Mouse (Mus musculus) hindbrain, embryonic 11.5 days (tissue): ENCODE results near the gene Fscn3. TPM values are rescaled to one million over a fixed set of nuclear protein-coding genes. Genes with fewer than 3 reads are reported as not detected.

Experiments used
- ATAC-seq: fragments of 200-750 bp; cut with Nextera tagmentation; 2 replicates; pipeline ENCODE4 v1.8.0; 2017; ENCODE audit warnings: mild to moderate bottlenecking, moderate TSS enrichment, moderate library complexity; ENCODE audit not compliant: low FRiP score
- DNase-seq: peaks from one replicate; pipeline ENCODE4 v3.0.0-alpha.2; 2015; ENCODE audit warnings: low spot score
- H3K27ac ChIP-seq: fragments of 300-500 bp; sonication (generic); 2 replicates; pipeline ENCODE4 v1.5.1; 2014; ENCODE audit warnings: mild to moderate bottlenecking, low read depth, low read length
- H3K27me3 ChIP-seq: fragments of 300-500 bp; sonication (generic); 2 replicates; pipeline ENCODE4 v1.6.1; 2014; ENCODE audit warnings: mild to moderate bottlenecking, low read length, moderate library complexity, mixed read lengths; ENCODE audit not compliant: control insufficient read depth, insufficient read depth
- H3K36me3 ChIP-seq: fragments of 300-500 bp; sonication (generic); 2 replicates; pipeline ENCODE4 v1.6.1; 2014; ENCODE audit warnings: mild to moderate bottlenecking, low read length, moderate library complexity, mixed read lengths; ENCODE audit not compliant: control insufficient read depth, insufficient read depth
- H3K4me1 ChIP-seq: fragments of 300-500 bp; sonication (generic); replicated peaks from 2 replicates; pipeline ENCODE4 v1.6.1; 2014; ENCODE audit warnings: low read length, mixed read lengths; ENCODE audit not compliant: control insufficient read depth, insufficient read depth
- H3K4me2 ChIP-seq: fragments of 300-500 bp; sonication (generic); replicated peaks from 2 replicates; pipeline ENCODE4 v1.6.1; 2014; ENCODE audit warnings: mild to moderate bottlenecking, low read depth, low read length
- H3K4me3 ChIP-seq: fragments of 300-500 bp; sonication (generic); 2 replicates; pipeline ENCODE4 v1.5.1; 2014; ENCODE audit warnings: low read depth, low read length
- H3K9ac ChIP-seq: fragments of 300-500 bp; sonication (generic); 2 replicates; pipeline ENCODE4 v1.6.1; 2014; ENCODE audit warnings: low read depth, low read length
- H3K9me3 ChIP-seq: fragments of 300-500 bp; sonication (generic); 2 replicates; pipeline ENCODE4 v1.6.1; 2016; ENCODE audit warnings: low read length; ENCODE audit not compliant: control insufficient read depth
- WGBS: fragments of 180-500 bp; shearing (Covaris S2); extraction: QIAGEN DNeasy Blood & Tissue Kit; methylation state at CpG from one replicate; pipeline ENCODE4 v1.1.7; 2014; 5-methylcytosine and 5-hydroxymethylcytosine counted together
- polyA plus RNA-seq: library from polyadenylated mRNA; unstranded; fragments of >200 nt; fragmentation: Nextera tagmentation; extraction: Ambion mirVana; gene quantifications from 2 replicates; pipeline ENCODE4 v1.2.1, GENCODE M21; 2014

Gene Fscn3
- not detected in 2 replicates for polyA plus RNA-seq

GRCm38 (mm10) chr6:28427096-28427839, at the start of gene Fscn3:
Gene Fscn3, plus strand, starts transcription at chr6:28427789.
- DNase-seq (no peak), ATAC-seq (no peak)
- Histone ChIP-seq H3K4me1 (no peaks in the 10 kb centered on the region), H3K27ac (no peak within 1 kb of the TSS), H3K4me2 (no peak within 1 kb of the TSS), H3K36me3 (no peaks in the 10 kb centered on the region), H3K27me3 (no peaks in the 10 kb centered on the region), H3K9ac (no peak within 1 kb of the TSS), H3K4me3 (no peak within 1 kb of the TSS), H3K9me3 (no peaks in the 10 kb centered on the region)
- 75% methylated on average over 3 of the region's 3 CpGs for WGBS

GRCm38 (mm10) chr6:28381983-28382382, 45.6 kb upstream of the Fscn3 start:
- no peak overlapping the region for H3K4me2 ChIP-seq
- no peaks in the 10 kb centered on the region for H3K36me3 ChIP-seq
- no peaks in the 10 kb centered on the region for H3K9me3 ChIP-seq
- no peak for ATAC-seq
- H3K27me3 ChIP-seq = no peaks in the 10 kb centered on the region
- no peak overlapping the region for H3K9ac ChIP-seq
- WGBS = 59% methylated on average over 4 of the region's 4 CpGs
- no peak overlapping the region for H3K27ac ChIP-seq
- H3K4me3 ChIP-seq = no peak overlapping the region
- H3K4me1 ChIP-seq = no peaks in the 10 kb centered on the region
- no peak for DNase-seq

DNA sequence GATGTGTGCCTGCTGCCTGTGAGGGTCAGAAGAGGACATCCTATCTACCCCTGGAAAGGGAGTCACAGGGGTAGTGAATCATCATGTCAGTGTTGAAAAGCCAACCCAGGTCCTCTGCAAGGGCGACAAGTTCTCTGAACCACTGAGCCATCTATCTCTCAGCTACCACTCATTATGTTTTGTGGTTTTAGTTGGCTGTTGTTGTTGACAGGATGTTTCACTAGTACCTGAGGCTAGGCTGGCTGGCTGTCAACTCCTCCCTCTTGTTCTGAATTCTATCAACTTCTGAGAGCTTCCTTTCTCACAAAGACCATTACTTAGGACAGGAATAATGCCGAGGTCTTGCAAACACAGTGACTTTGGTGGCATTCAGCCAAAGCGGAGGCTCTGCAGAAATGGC, 42.4 kb upstream of the Fscn3 start:
- Histone ChIP-seq H3K4me1 (no peaks in the 10 kb centered on the region), H3K4me3 (no peak overlapping the region), H3K9me3 (no peaks in the 10 kb centered on the region), H3K27me3 (no peaks in the 10 kb centered on the region), H3K4me2 (no peak overlapping the region), H3K27ac (no peak overlapping the region), H3K36me3 (no peaks in the 10 kb centered on the region), H3K9ac (no peak overlapping the region)
- ATAC-seq (no peak), DNase-seq (no peak)
- WGBS = 86% methylated on average over 3 of the region's 3 CpGs

GRCm38 (mm10) chr6:28389038-28389437, 38.6 kb upstream of the Fscn3 start:
- H3K27ac ChIP-seq = no peak overlapping the region
- no peaks in the 10 kb centered on the region for H3K27me3 ChIP-seq
- 87% methylated on average over 3 of the region's 3 CpGs for WGBS
- ATAC-seq (no peak), DNase-seq (no peak)
- no peak overlapping the region for H3K9ac ChIP-seq
- H3K4me1 ChIP-seq = no peaks in the 10 kb centered on the region
- no peaks in the 10 kb centered on the region for H3K36me3 ChIP-seq
- H3K9me3 ChIP-seq = no peaks in the 10 kb centered on the region
- no peak overlapping the region for H3K4me2 ChIP-seq
- H3K4me3 ChIP-seq = no peak overlapping the region

DNA sequence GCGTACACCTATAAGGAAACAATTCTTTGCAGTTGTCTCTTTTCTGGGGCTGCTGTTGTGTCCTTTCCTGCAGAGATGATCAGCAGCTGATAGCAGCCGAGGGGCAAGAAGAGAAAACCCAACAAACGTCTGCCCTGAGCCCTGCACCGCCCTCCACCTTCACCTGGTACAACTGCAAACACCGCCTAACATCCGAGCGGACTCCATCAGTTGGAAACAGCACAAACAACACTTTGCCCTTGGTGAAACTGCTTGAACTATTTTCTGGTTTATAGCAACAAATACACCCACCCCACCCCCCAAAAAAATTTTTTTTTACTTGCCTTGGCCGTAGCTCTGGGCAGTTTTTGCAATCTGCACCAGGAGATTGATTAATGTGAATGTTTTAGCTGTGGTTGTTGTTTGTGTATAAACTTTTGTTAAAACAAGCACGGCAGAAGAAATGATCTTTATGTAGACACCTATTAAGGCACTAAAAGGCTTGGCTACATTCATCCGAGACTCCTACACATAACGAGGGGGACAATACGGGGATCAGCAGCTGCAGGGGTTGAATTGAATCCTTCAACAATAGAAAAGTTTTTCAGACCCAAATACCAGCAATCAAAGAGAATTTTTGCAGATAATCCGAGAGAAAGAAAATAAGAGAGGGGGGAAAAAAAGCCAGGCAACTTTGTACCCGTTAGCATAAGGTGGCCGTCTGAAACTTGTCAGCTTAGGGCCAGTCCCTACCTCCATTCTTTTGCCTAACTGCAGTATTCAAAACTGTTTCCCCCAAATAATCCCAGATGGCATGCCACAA, 31.3 kb upstream of the Fscn3 start:
- Histone ChIP-seq H3K36me3 (no peaks in the 10 kb centered on the region), H3K4me1 (no peaks in the 10 kb centered on the region), H3K4me3 (peak overlapping the region; percentile 41), H3K27ac (no peak overlapping the region), H3K27me3 (peaks cover 3% of the 10 kb centered on the region; the same call in 1 of the 2 replicates), H3K4me2 (peak overlapping the region; percentile 46), H3K9me3 (0 out of 2 replicates have a peak, but pooled peaks cover 3% of the 10 kb centered on the region), H3K9ac (no peak overlapping the region)
- WGBS = 24% methylated on average over 15 of the region's 15 CpGs
- DNase-seq (peak; percentile 33), ATAC-seq (no peak)

DNA sequence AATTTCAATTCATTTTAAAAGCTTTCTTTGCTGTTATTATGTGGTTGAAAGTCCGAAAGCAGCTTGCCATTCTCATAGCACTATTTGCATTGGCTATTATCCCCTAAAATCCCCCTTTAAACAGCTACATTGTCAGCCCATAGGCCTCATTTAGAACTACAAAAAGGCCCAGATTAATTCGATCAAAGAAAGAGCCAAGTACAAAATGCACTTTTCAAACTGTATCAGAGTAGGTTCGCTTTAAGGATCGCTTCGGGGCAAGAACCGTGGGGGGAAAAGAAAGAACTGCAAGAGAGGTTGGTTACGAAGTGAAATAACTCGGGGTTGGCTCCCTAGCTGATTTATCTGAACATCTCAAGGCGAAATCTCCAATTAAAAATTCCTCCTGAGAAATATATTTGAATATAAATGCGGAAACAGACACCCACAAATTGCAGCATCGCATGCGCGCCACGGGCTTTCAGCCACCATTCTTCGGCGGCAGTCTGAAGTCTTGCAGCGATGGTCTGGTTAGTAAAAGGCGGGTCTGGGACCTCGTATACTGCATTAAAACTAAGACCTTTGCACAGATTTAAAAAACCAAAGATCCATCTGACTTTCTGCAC, 30.6 kb upstream of the Fscn3 start:
- peak; percentile 63 for DNase-seq
- 1% methylated on average over 19 of the region's 19 CpGs for WGBS
- ATAC-seq = peak; percentile 59; the same call in 1 of the 2 replicates
- 0 out of 2 replicates have a peak, but pooled peaks cover 3% of the 10 kb centered on the region for H3K9me3 ChIP-seq
- peak overlapping the region; percentile 68 for H3K9ac ChIP-seq
- peak overlapping the region; percentile 41 for H3K4me3 ChIP-seq
- no peaks in the 10 kb centered on the region for H3K4me1 ChIP-seq
- H3K36me3 ChIP-seq = no peaks in the 10 kb centered on the region
- H3K4me2 ChIP-seq = peak overlapping the region; percentile 46
- peaks cover 3% of the 10 kb centered on the region; the same call in 1 of the 2 replicates for H3K27me3 ChIP-seq
- no peak overlapping the region for H3K27ac ChIP-seq

DNA sequence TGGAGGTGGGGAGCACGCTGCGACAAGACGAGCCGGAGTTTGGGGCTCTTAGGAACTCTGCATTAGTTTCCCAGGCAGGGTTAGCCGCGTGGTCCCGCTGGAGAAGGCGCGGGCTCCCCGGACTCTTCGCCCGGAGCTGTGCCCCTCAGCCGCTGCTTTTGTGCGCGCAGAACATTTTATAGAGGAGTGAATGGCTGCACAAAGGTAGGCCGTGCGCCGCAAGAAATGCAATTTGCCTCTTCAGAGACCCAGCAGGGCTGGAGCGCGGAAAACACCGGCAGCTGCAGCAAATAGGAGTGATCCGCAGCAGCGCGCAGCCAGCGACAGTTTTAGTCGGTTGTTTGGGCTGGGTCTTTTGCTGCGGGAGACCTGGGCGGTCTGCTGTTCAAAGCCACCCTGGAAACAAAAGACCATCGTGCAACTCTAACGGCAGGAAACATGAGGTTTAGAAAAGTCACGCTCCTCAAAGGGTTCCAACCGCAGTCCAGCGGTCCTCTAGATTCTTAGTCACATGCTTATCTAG, 29.8 kb upstream of the Fscn3 start, which contains the start of gene Zfp800:
Zfp800 (minus strand) TSS at position 325 of the 523 bp plus-strand sequence.
- H3K27ac ChIP-seq = no peak within 1 kb of the TSS
- WGBS = under 1% methylated on average over 33 of the region's 33 CpGs
- H3K9ac ChIP-seq = peak within 1 kb of the TSS; percentile 68
- ATAC-seq (peak; percentile 77), DNase-seq (peak; percentile 71)
- no peaks in the 10 kb centered on the region for H3K36me3 ChIP-seq
- no peaks in the 10 kb centered on the region for H3K4me1 ChIP-seq
- 0 out of 2 replicates have a peak, but pooled peaks cover 3% of the 10 kb centered on the region for H3K9me3 ChIP-seq
- peak within 1 kb of the TSS; percentile 46 for H3K4me2 ChIP-seq
- peak within 1 kb of the TSS; percentile 41 for H3K4me3 ChIP-seq
- peaks cover 3% of the 10 kb centered on the region; the same call in 1 of the 2 replicates for H3K27me3 ChIP-seq

GRCm38 (mm10) chr6:28398726-28399125, 28.9 kb upstream of the Fscn3 start:
- Histone ChIP-seq H3K9ac (no peak overlapping the region), H3K27ac (no peak overlapping the region), H3K4me2 (no peak overlapping the region), H3K9me3 (0 out of 2 replicates have a peak, but pooled peaks cover 3% of the 10 kb centered on the region), H3K4me3 (no peak overlapping the region), H3K27me3 (peaks cover 3% of the 10 kb centered on the region; the same call in 1 of the 2 replicates), H3K4me1 (no peaks in the 10 kb centered on the region), H3K36me3 (no peaks in the 10 kb centered on the region)
- DNase-seq (no peak), ATAC-seq (no peak)
- WGBS = 84% methylated on average over 3 of the region's 3 CpGs
